Mouse (Mus musculus) neural tube, embryonic 11.5 days (tissue): ENCODE data around the gene Psmb2. TPM values are rescaled to one million over a fixed set of nuclear protein-coding genes. Genes with fewer than 3 reads are reported as not detected.
A peak's percentile ranks its signal among the peaks of the same experiment; 100 is the strongest.

Source experiments
- ATAC-seq: fragments of 200-750 bp; cut with Nextera tagmentation; 2 replicates; pipeline ENCODE4 v1.8.0; 2017; ENCODE audit warnings: moderate number of reproducible peaks, mild to moderate bottlenecking, moderate TSS enrichment, moderate library complexity; ENCODE audit not compliant: insufficient read depth, low FRiP score, low TSS enrichment
- DNase-seq: peaks from one replicate; pipeline ENCODE4 v3.0.0-alpha.2; 2015; ENCODE audit warnings: low spot score
- H3K27ac ChIP-seq: fragments of 300-500 bp; sonication (generic); 2 replicates; pipeline ENCODE4 v1.5.1; 2014; ENCODE audit warnings: low read depth, mild to moderate bottlenecking, low read length
- H3K27me3 ChIP-seq: fragments of 300-500 bp; sonication (generic); 2 replicates; pipeline ENCODE4 v1.6.1; 2014; ENCODE audit warnings: mild to moderate bottlenecking, low read length, mixed read lengths; ENCODE audit not compliant: control insufficient read depth, insufficient read depth
- H3K36me3 ChIP-seq: fragments of 300-500 bp; sonication (generic); 2 replicates; pipeline ENCODE4 v1.6.1; 2014; ENCODE audit warnings: mild to moderate bottlenecking, low read length, moderate library complexity, mixed read lengths; ENCODE audit not compliant: control insufficient read depth, insufficient read depth
- H3K4me1 ChIP-seq: fragments of 300-500 bp; sonication (generic); 2 replicates; pipeline ENCODE4 v1.6.1; 2014; ENCODE audit warnings: low read length, mixed read lengths; ENCODE audit not compliant: control insufficient read depth, insufficient read depth
- H3K4me2 ChIP-seq: fragments of 300-500 bp; sonication (generic); 2 replicates; pipeline ENCODE4 v1.6.1; 2014; ENCODE audit warnings: low read depth, mild to moderate bottlenecking, moderate library complexity
- H3K4me3 ChIP-seq: fragments of 300-500 bp; sonication (generic); 2 replicates; pipeline ENCODE4 v1.5.1; 2014; ENCODE audit warnings: low read depth, low read length
- H3K9ac ChIP-seq: fragments of 300-500 bp; sonication (generic); 2 replicates; pipeline ENCODE4 v1.6.1; 2014; ENCODE audit warnings: mild to moderate bottlenecking, low read length
- H3K9me3 ChIP-seq: fragments of 300-500 bp; sonication (generic); 2 replicates; pipeline ENCODE4 v1.6.1; 2016; ENCODE audit warnings: low read length; ENCODE audit not compliant: control insufficient read depth
- WGBS: fragments of 180-500 bp; shearing (Covaris S2); extraction: QIAGEN DNeasy Blood & Tissue Kit; methylation state at CpG from one replicate; pipeline ENCODE4 v1.1.7; 2014; 5-methylcytosine and 5-hydroxymethylcytosine counted together
- polyA plus RNA-seq: library from polyadenylated mRNA; unstranded; fragments of >200 nt; fragmentation: Nextera tagmentation; extraction: Ambion mirVana; gene quantifications from 2 replicates; pipeline ENCODE4 v1.2.1, GENCODE M21; 2014

The Psmb2 gene
- polyA plus RNA-seq, 1 experiment from 2014 or later, result 529 TPM

- ATAC-seq, result no peak
- no peak overlapping the region for H3K9ac ChIP-seq
- no peaks in the 10 kb centered on the region for H3K4me1 ChIP-seq
- H3K4me3 ChIP-seq, result no peak overlapping the region
- H3K27ac ChIP-seq, result no peak overlapping the region
- H3K36me3 ChIP-seq, result peaks cover 6% of the 10 kb centered on the region
- no peak overlapping the region for H3K4me2 ChIP-seq
- no peak for DNase-seq
- WGBS, result 88% methylated on average over 2 of the region's 2 CpGs
- no peaks in the 10 kb centered on the region for H3K27me3 ChIP-seq
- no peaks in the 10 kb centered on the region for H3K9me3 ChIP-seq
Observed at GRCm38 (mm10) chr4:126689457-126689856, 12.0 kb downstream of the Psmb2 start.

DNA sequence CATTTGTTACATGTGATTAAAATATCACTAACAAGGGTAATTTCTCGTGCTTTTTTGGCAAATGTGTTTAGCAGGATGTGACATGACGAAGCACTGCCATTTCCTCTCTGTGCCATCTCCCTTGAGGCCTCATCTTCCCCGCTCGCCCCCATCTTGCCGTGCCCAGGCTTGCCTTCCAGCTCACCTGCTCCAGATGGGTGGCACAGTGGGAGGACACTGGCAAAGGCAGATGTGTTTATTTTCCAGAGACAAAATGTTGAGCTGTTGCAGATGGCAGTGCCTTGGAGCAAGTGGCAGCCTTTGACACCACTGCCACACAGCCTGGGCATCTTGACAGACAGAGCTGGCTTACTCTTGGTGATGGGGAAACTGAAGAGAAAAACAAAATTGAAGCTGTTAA lies 15.6 kb downstream of the Psmb2 start:
- peaks cover 5% of the 10 kb centered on the region for H3K36me3 ChIP-seq
- ATAC-seq, result no peak

GRCm38 (mm10) chr4:126696908-126697307 lies 19.5 kb downstream of the Psmb2 start:
- DNase-seq (no peak), ATAC-seq (no peak)
- no peaks in the 10 kb centered on the region for H3K27me3 ChIP-seq
- no peak overlapping the region for H3K27ac ChIP-seq
- 91% methylated on average over 4 of the region's 4 CpGs for WGBS
- no peak overlapping the region for H3K9ac ChIP-seq
- no peaks in the 10 kb centered on the region for H3K4me1 ChIP-seq
- peaks cover 2% of the 10 kb centered on the region for H3K36me3 ChIP-seq
- H3K4me3 ChIP-seq, result no peak overlapping the region
- H3K9me3 ChIP-seq, result no peaks in the 10 kb centered on the region
- no peak overlapping the region for H3K4me2 ChIP-seq

More for the DNA sequence above, 15.6 kb downstream of the Psmb2 start:
- Histone ChIP-seq H3K4me1 (no peaks in the 10 kb centered on the region), H3K9me3 (no peaks in the 10 kb centered on the region), H3K27me3 (no peaks in the 10 kb centered on the region), H3K9ac (no peak overlapping the region), H3K4me2 (no peak overlapping the region), H3K27ac (no peak overlapping the region), H3K4me3 (no peak overlapping the region)
- DNase-seq, result no peak
- WGBS, result 88% methylated on average over 5 of the region's 5 CpGs

DNA sequence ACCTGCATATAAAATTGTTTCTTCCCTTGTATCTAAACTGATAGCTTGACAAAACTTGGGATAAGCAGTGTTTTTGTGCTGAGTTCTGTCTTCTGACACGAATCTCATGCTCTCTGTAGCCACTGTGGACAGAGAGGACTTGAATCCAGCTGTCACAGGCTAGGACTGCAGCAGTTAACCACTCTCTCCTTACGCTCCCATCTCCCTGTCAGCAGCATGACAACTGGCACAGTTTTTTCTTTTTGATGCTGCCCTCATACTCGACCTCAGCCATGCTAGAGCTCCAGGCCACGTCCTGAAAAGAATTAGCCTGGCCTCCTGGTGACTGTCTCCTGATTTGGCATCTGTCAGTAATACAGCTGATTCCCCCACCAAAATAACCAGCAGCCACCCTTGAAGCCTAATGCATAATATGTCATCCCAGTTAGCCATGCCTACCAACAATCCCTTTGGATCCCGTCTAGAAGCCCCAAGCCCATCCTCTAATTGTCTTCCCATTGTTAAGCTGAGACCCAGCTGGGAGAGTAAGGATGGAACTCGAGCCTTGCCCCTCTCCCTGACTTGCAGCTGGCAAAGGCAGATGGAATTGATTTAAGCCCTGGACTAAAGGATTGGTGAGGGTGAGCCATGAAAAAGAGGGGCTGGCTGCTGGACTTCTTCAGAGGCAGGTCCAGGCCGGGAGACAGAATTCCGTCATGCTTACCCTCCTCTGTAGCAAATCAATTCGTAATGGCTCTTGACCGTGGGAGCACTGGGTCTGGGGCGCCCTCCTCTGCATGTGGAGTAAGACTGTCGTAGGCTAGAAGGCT lies 29.4 kb downstream of the Psmb2 start:
- no peaks in the 10 kb centered on the region for H3K9me3 ChIP-seq
- no peak overlapping the region for H3K4me2 ChIP-seq
- H3K4me3 ChIP-seq, result no peak overlapping the region
- WGBS, result 37% methylated on average over 12 of the region's 12 CpGs
- H3K27ac ChIP-seq, result peak overlapping the region; percentile 67
- peaks cover 19% of the 10 kb centered on the region for H3K4me1 ChIP-seq
- DNase-seq (peak; percentile 79), ATAC-seq (peak; percentile 95)
- H3K36me3 ChIP-seq, result peaks cover 9% of the 10 kb centered on the region
- no peaks in the 10 kb centered on the region for H3K27me3 ChIP-seq
- H3K9ac ChIP-seq, result no peak overlapping the region

DNA sequence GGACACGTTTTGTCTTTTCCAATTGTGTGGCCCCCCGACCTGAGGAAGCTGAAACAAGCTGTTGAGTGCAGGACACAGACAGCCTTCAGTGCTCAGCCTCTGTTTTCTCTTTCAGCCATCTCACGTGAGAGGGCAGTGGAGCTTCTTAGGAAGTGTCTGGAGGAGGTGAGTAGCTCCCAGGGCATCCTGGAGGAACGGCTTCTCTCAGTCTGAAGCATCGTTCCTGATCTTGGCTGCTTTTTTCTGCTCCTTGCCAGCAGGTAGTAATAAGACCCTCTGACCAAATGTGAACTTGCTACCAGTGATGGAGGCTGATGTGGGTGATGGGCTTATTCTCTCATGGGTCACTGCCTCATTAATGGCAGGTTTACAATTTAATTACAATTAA lies 30.0 kb downstream of the Psmb2 start:
- ATAC-seq (no peak), DNase-seq (no peak)
- no peaks in the 10 kb centered on the region for H3K9me3 ChIP-seq
- no peaks in the 10 kb centered on the region for H3K27me3 ChIP-seq
- no peak overlapping the region for H3K27ac ChIP-seq
- no peak overlapping the region for H3K4me2 ChIP-seq
- no peak overlapping the region for H3K9ac ChIP-seq
- 34% methylated on average over 5 of the region's 5 CpGs for WGBS
- H3K4me3 ChIP-seq, result no peak overlapping the region
- peaks cover 7% of the 10 kb centered on the region for H3K36me3 ChIP-seq
- peaks cover 19% of the 10 kb centered on the region for H3K4me1 ChIP-seq

- DNase-seq, result peak; percentile 32
- H3K27ac ChIP-seq, result no peak overlapping the region
- ATAC-seq, result no peak
- no peak overlapping the region for H3K9ac ChIP-seq
- H3K36me3 ChIP-seq, result no peaks in the 10 kb centered on the region
- H3K4me3 ChIP-seq, result no peak overlapping the region
- peaks cover 69% of the 10 kb centered on the region for H3K27me3 ChIP-seq
- WGBS, result 2% methylated on average over 18 of the region's 18 CpGs
- H3K4me1 ChIP-seq, result no peaks in the 10 kb centered on the region; the same call in 1 of the 2 replicates
- no peak overlapping the region for H3K4me2 ChIP-seq
- H3K9me3 ChIP-seq, result no peaks in the 10 kb centered on the region
Observed at GRCm38 (mm10) chr4:126732111-126732510, 54.7 kb downstream of the Psmb2 start.

- WGBS, result 5% methylated on average over 26 of the region's 26 CpGs
- H3K27ac ChIP-seq, result no peak overlapping the region
- peaks cover 76% of the 10 kb centered on the region for H3K27me3 ChIP-seq
- no peak for ATAC-seq
- no peak overlapping the region for H3K4me3 ChIP-seq
- H3K4me2 ChIP-seq, result no peak overlapping the region
- DNase-seq, result no peak
- H3K9me3 ChIP-seq, result no peaks in the 10 kb centered on the region
- H3K9ac ChIP-seq, result no peak overlapping the region
- H3K4me1 ChIP-seq, result no peaks in the 10 kb centered on the region; the same call in 1 of the 2 replicates
- no peaks in the 10 kb centered on the region for H3K36me3 ChIP-seq
Observed at GRCm38 (mm10) chr4:126732531-126733380, 55.3 kb downstream of the Psmb2 start.

GRCm38 (mm10) chr4:126734001-126734603 lies 56.7 kb downstream of the Psmb2 start:
- Histone ChIP-seq H3K9ac (no peak overlapping the region), H3K27me3 (peaks cover 87% of the 10 kb centered on the region), H3K4me1 (no peaks in the 10 kb centered on the region; the same call in 1 of the 2 replicates), H3K36me3 (no peaks in the 10 kb centered on the region), H3K9me3 (no peaks in the 10 kb centered on the region), H3K27ac (no peak overlapping the region), H3K4me2 (no peak overlapping the region), H3K4me3 (no peak overlapping the region)
- ATAC-seq (no peak), DNase-seq (no peak)
- 1% methylated on average over 16 of the region's 16 CpGs for WGBS
